Mouse (Mus musculus): ENCODE results near the gene Tshz3. TPM values are rescaled to one million over a fixed set of nuclear protein-coding genes. Genes with fewer than 3 reads are reported as not detected.

Gene Tshz3
- polyA plus RNA-seq, 1 experiment: 2.2 TPM

- no peak overlapping the region for H3K27ac ChIP-seq (ENCODE audit: insufficient read depth, low read depth, low read length)
- TF ChIP-seq POLR2A (IDR thresholded peaks at IDR 0.05; ENCODE audit: low read depth, low read length): no peak
- no peak for TF ChIP-seq CTCF (IDR thresholded peaks at IDR 0.05; ENCODE audit: extremely low read depth, insufficient read length, insufficient replicate concordance, low read depth, low read length)
- no peaks in the 10 kb centered on the region for H3K4me1 ChIP-seq (ENCODE audit: control insufficient read depth, insufficient read depth, insufficient read length, low read length)
- no peaks in the 10 kb centered on the region for H3K36me3 ChIP-seq (ENCODE audit: control insufficient read depth, insufficient read depth, low read length)
- 89% methylated on average over 11 of the region's 11 CpGs for WGBS
- no peak overlapping the region for H3K4me3 ChIP-seq (ENCODE audit: low read depth, low read length)
- no peaks in the 10 kb centered on the region for H3K27me3 ChIP-seq (ENCODE audit: control insufficient read depth, insufficient read depth, low read length)
Observed at GRCm38 (mm10) chr7:36778456-36778855, 80.5 kb downstream of the Tshz3 start.

GRCm38 (mm10) chr7:36784243-36784773 lies 86.4 kb downstream of the Tshz3 start:
- TF ChIP-seq POLR2A (IDR thresholded peaks at IDR 0.05; ENCODE audit: low read depth, low read length) (no peak), CTCF (IDR thresholded peaks at IDR 0.05; ENCODE audit: extremely low read depth, insufficient read length, insufficient replicate concordance, low read depth, low read length) (no peak)
- H3K27me3 ChIP-seq (ENCODE audit: control insufficient read depth, insufficient read depth, low read length): no peaks in the 10 kb centered on the region
- H3K27ac ChIP-seq (ENCODE audit: insufficient read depth, low read depth, low read length): no peak overlapping the region
- no peaks in the 10 kb centered on the region for H3K4me1 ChIP-seq (ENCODE audit: control insufficient read depth, insufficient read depth, insufficient read length, low read length)
- 60% methylated on average over 4 of the region's 4 CpGs for WGBS
- H3K36me3 ChIP-seq (ENCODE audit: control insufficient read depth, insufficient read depth, low read length): no peaks in the 10 kb centered on the region
- no peak overlapping the region for H3K4me3 ChIP-seq (ENCODE audit: low read depth, low read length)

- TF ChIP-seq POLR2A (IDR thresholded peaks at IDR 0.05; ENCODE audit: low read depth, low read length) (no peak), CTCF (IDR thresholded peaks at IDR 0.05; ENCODE audit: extremely low read depth, insufficient read length, insufficient replicate concordance, low read depth, low read length) (no peak)
- Histone ChIP-seq H3K27ac (ENCODE audit: insufficient read depth, low read depth, low read length) (no peak overlapping the region), H3K36me3 (ENCODE audit: control insufficient read depth, insufficient read depth, low read length) (no peaks in the 10 kb centered on the region), H3K4me1 (ENCODE audit: control insufficient read depth, insufficient read depth, insufficient read length, low read length) (no peaks in the 10 kb centered on the region), H3K4me3 (ENCODE audit: low read depth, low read length) (no peak overlapping the region), H3K27me3 (ENCODE audit: control insufficient read depth, insufficient read depth, low read length) (no peaks in the 10 kb centered on the region)
- 63% methylated on average over 10 of the region's 10 CpGs for WGBS
Observed at GRCm38 (mm10) chr7:36786713-36787421, 88.9 kb downstream of the Tshz3 start.

DNA sequence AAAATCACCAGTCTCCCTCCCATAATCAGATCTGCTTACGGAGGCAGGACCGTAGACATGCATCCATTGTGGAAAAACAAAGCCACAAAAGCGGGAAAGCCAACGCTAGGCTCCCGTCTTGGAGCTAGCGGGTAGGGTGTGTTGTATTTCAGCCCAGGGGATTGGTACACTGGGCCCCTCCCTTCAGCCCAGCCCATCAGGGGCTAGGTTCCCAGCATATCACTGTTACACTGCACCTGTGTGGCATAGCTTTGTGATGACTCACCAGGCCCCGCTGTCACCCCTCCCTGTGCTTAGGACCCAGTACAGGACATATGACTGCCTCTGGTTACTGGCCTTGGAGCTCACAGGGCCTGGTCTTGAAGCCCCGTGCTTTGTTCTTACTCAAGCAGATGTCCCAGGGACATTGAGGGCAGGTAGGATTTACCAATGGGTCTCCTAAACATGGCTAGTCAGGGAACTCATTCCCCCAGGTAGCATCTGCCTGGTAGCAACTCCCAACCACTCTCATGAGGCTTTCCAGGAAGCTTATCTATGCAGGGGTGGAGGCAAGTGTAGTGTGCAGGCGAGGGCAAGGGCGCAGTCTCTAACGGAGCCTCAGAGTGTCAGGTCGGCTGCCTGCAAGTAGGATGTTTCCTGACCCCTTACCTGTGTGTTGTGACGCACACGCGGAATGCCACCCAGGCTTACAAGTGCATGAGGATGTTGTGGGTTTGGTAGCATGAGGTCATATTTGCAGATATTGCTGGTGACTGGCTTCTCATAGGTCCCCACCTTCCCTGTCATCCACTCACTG lies 98.7 kb downstream of the Tshz3 start:
- Histone ChIP-seq H3K36me3 (ENCODE audit: control insufficient read depth, insufficient read depth, low read length) (no peaks in the 10 kb centered on the region), H3K27ac (ENCODE audit: insufficient read depth, low read depth, low read length) (no peak overlapping the region), H3K4me1 (ENCODE audit: control insufficient read depth, insufficient read depth, insufficient read length, low read length) (no peaks in the 10 kb centered on the region), H3K27me3 (ENCODE audit: control insufficient read depth, insufficient read depth, low read length) (no peaks in the 10 kb centered on the region), H3K4me3 (ENCODE audit: low read depth, low read length) (no peak overlapping the region)
- TF ChIP-seq POLR2A (IDR thresholded peaks at IDR 0.05; ENCODE audit: low read depth, low read length) (no peak), CTCF (IDR thresholded peaks at IDR 0.05; ENCODE audit: extremely low read depth, insufficient read length, insufficient replicate concordance, low read depth, low read length) (no peak)
- WGBS: 70% methylated on average over 15 of the region's 15 CpGs

Measured in small intestine, adult 2 months (tissue).